Mouse (Mus musculus): ENCODE results near the gene Vax2.

The Vax2 gene

DNA sequence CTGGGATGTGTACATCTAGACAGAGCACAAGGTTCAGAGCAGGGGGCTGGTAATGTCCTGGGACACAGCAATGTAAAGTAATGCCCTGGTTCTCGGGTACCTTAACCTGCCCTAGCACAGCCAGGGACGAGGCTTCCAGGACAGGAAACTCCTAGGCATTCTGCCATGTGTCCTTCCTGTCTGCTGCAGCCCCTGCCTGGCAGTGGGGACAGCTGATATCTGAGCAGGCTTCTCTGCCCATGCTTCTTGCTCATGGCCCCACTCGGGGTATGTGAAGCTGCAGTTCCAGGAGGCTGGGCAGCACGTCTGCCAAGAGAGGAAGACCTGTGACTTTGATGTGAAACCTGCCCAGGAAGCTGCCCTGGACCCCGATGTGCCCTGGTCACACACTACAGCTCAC is 57.4 kb downstream of the Vax2 start:
- DNase-seq = peak; percentile 16

DNA sequence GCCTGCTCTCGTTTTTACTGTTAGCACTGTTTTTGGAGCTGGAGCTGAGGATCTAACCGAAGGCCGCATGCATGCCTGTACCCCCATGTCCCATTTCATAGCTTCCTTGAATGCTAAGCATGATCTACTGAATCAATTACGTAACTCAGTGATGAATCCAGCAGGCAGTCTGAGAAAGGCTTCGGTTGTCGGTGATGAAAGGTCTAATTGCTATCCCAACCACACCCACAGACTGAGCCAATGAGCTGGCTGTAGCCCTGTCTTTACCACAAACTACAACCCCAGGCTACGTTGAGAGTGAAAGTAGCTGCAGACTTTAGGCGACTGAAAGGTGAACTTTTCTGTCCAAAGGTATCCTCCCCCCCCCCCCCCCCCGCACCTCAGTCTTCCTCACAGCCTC is 63.1 kb downstream of the Vax2 start:
- no peak for DNase-seq

- peak; percentile 43 for DNase-seq
Observed at GRCm38 (mm10) chr6:83774781-83775563, 63.9 kb downstream of the Vax2 start.

DNA sequence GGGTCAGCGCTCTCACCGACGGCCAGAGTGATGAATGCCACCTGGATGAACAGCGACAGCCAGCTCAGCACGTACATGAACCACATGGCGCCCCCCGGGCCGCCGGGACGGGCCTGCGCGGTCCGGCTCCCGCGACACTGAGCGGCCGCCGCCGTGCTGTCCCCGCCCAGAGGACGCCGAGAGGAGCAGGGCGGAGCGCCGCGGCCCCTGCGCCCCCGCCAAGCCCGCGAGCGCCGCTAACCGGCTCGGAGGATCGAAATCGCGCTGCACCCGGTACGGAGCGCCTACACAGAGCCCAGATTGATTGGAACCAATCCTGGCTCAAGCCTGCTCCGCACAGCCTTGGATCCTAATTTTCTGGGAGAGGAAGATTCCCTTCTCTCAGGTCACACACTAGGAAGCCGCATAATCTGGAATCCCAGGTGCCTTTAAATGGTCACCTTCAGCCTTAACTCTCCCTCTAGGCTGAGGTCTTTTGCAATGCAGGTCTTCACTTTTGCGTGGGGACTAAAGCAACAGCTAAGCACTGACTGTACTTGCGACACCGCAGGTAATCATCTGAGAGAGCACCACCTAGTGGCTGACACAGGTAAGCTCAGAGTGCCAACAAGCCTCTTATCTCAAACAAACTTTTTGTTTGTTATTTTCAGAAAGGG is 64.7 kb downstream of the Vax2 start, which contains the start of gene Tex261:
Gene Tex261, minus strand, starts transcription at position 176 of the 656 bp plus-strand sequence.
- peak; percentile 94 for DNase-seq

GRCm38 (mm10) chr6:83778306-83778705 is 67.2 kb downstream of the Vax2 start:
- no peak for DNase-seq

DNA sequence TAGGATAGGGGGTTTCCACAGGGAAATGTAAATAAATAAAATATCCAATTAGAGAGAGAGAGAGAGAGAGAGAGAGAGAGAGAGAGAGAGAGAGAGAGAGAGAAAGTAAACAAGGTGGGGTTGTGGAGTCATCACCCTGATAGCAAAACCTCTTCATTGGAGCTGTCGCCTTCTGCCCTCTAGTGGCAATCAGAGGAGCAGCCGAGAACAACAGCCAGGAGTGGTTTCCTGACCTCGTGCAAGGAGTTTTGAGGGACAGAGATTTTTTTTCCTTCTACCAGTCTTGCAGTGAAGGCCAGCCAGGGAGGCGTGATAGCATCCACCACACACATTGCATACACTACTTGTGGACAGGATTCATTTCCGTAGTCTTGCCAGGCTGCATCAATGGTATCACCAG is 68.0 kb downstream of the Vax2 start:
- peak; percentile 75 for DNase-seq

GRCm38 (mm10) chr6:83786426-83786825 is 75.4 kb downstream of the Vax2 start:
- no peak for DNase-seq

All from lung, postnatal 10 days (tissue).